Mouse (Mus musculus) neural tube, embryonic 14.5 days (tissue): ENCODE data around the gene Prkd3. TPM values are rescaled to one million over a fixed set of nuclear protein-coding genes. Genes with fewer than 3 reads are reported as not detected.
A peak's percentile ranks its signal among the peaks of the same experiment; 100 is the strongest.

ENCODE experiments used
- ATAC-seq: fragments of 200-750 bp; cut with Nextera tagmentation; 2 replicates; pipeline ENCODE4 v1.8.0; 2017; ENCODE audit warnings: low read depth, mild to moderate bottlenecking, moderate TSS enrichment, moderate library complexity
- H3K27ac ChIP-seq: fragments of 300-500 bp; sonication (generic); 2 replicates; pipeline ENCODE4 v1.5.1; 2014; ENCODE audit warnings: low read depth, mild to moderate bottlenecking, control low read depth, low read length, moderate library complexity, mixed read lengths
- H3K27me3 ChIP-seq: fragments of 300-500 bp; sonication (generic); 2 replicates; pipeline ENCODE4 v1.6.1; 2014; ENCODE audit warnings: low read length; ENCODE audit not compliant: control insufficient read depth, insufficient read depth
- H3K36me3 ChIP-seq: fragments of 300-500 bp; sonication (generic); 2 replicates; pipeline ENCODE4 v1.6.1; 2014; ENCODE audit warnings: low read length, mixed read lengths; ENCODE audit not compliant: control insufficient read depth, insufficient read depth
- H3K4me1 ChIP-seq: fragments of 300-500 bp; sonication (generic); 2 replicates; pipeline ENCODE4 v1.6.1; 2014; ENCODE audit warnings: low read length; ENCODE audit not compliant: control insufficient read depth, insufficient read depth
- H3K4me2 ChIP-seq: fragments of 300-500 bp; sonication (generic); 2 replicates; pipeline ENCODE4 v1.6.1; 2014; ENCODE audit warnings: mild to moderate bottlenecking, low read depth, low read length, control low read depth
- H3K4me3 ChIP-seq: fragments of 300-500 bp; sonication (generic); 2 replicates; pipeline ENCODE4 v1.5.1; 2014; ENCODE audit warnings: low read depth, low read length, control low read depth, mixed read lengths
- H3K9ac ChIP-seq: fragments of 300-500 bp; sonication (generic); replicated peaks from 2 replicates; pipeline ENCODE4 v1.6.1; 2014; ENCODE audit warnings: low read depth, mild to moderate bottlenecking, control low read depth, low read length, mixed read lengths
- H3K9me3 ChIP-seq: fragments of 300-500 bp; sonication (generic); 2 replicates; pipeline ENCODE4 v1.6.1; 2016; ENCODE audit warnings: low read length; ENCODE audit not compliant: control insufficient read depth
- WGBS: fragments of 180-500 bp; shearing (Covaris S2); extraction: QIAGEN DNeasy Blood & Tissue Kit; methylation state at CpG from one replicate; pipeline ENCODE4 v1.1.7; 2014; 5-methylcytosine and 5-hydroxymethylcytosine counted together
- polyA plus RNA-seq: library from polyadenylated mRNA; unstranded; fragments of >200 nt; fragmentation: Nextera tagmentation; extraction: Ambion mirVana; gene quantifications from 2 replicates; pipeline ENCODE4 v1.2.1, GENCODE M21; 2014

Prkd3 gene
- polyA plus RNA-seq, result 9.2 and 16.1 TPM in 2 replicates

DNA sequence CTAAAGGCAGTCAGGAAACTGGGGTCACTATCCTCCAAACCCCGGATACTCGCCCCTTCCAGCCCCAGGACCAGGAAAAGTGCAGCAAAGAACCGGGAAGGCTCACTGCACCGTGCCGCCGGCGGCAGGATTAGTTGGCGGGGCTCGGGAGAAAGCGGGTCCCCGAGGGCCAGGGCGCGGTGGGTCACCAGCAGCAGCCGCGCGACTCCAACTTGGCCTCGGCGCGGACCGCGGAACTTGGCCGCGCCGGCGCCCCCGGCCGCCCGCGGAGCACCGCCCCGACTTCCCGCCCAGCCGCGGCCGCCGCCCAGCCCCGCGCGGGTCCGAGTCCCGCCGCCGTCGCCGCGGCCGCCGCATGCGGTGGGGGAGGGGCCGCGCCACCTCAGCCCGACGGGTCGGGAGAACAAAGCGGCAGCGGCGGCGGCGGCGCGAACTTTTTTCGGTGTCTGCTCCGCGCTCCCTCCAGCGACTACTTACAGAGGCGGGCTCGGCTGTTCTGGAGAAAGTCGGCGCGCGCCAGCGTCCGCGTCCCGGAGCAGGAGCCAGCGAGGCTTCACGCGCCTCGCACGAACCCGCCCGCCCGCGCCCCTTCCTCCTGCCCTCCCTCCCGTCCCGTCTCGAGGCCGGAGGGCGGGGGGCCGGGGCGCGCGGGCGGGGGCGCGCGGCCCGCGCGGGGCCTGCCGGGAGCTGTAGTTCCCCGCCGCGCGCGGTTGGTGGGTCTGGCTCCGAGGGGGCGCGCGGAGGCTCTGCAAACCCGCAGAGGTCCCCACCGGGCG, at the start of gene Prkd3:
Prkd3 (minus strand) TSS at position 609 of the 776 bp plus-strand sequence.
- no peaks in the 10 kb centered on the region for H3K4me1 ChIP-seq
- H3K4me2 ChIP-seq, result peak within 1 kb of the TSS; percentile 75
- H3K9me3 ChIP-seq, result no peaks in the 10 kb centered on the region
- peak; percentile 93 for ATAC-seq
- peak within 1 kb of the TSS; percentile 68 for H3K9ac ChIP-seq
- WGBS, result under 1% methylated on average over 81 of the region's 113 CpGs
- peak within 1 kb of the TSS; percentile 82 for H3K4me3 ChIP-seq
- no peaks in the 10 kb centered on the region for H3K27me3 ChIP-seq
- H3K27ac ChIP-seq, result peak within 1 kb of the TSS; percentile 60
- no peaks in the 10 kb centered on the region for H3K36me3 ChIP-seq

- Histone ChIP-seq H3K4me2 (no peak overlapping the region), H3K27ac (no peak overlapping the region)
- WGBS, result 88% methylated on average over 14 of the region's 14 CpGs
Observed at GRCm38 (mm10) chr17:79069766-79070480, 49.3 kb upstream of the Prkd3 start.

DNA sequence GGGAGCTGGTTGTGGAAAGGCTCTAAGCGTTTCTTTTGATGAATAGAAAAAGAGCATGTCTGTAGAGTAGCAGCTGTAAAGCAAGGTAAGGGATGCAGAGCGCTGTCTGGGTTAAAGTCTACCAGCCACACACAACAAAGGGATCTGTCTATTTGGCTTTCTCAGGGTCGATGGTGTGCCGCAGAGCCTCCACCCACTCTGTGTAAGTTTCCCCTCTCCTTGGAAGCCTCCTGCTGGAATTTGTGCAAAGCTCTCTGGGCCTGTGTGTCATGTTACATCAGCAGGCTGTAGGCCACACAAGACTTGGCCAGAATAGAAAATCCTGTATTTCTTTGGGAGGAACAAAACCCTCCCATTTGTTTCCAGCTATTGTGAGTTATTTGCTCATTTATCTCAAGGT, 48.4 kb upstream of the Prkd3 start:
- Histone ChIP-seq H3K9ac (no peak overlapping the region), H3K4me1 (no peaks in the 10 kb centered on the region), H3K4me2 (no peak overlapping the region), H3K4me3 (no peak overlapping the region), H3K27ac (no peak overlapping the region), H3K9me3 (no peaks in the 10 kb centered on the region), H3K27me3 (no peaks in the 10 kb centered on the region), H3K36me3 (no peaks in the 10 kb centered on the region)
- ATAC-seq, result no peak
- WGBS, result 47% methylated on average over 4 of the region's 4 CpGs

More at GRCm38 (mm10) chr17:79069766-79070480, 49.3 kb upstream of the Prkd3 start:
- no peaks in the 10 kb centered on the region for H3K27me3 ChIP-seq
- H3K4me1 ChIP-seq, result no peaks in the 10 kb centered on the region
- H3K36me3 ChIP-seq, result no peaks in the 10 kb centered on the region
- H3K4me3 ChIP-seq, result no peak overlapping the region
- no peak for ATAC-seq
- H3K9me3 ChIP-seq, result no peaks in the 10 kb centered on the region
- H3K9ac ChIP-seq, result no peak overlapping the region

GRCm38 (mm10) chr17:79068581-79068980, 48.0 kb upstream of the Prkd3 start:
- H3K4me2 ChIP-seq, result no peak overlapping the region
- H3K27ac ChIP-seq, result no peak overlapping the region
- no peak overlapping the region for H3K4me3 ChIP-seq
- H3K36me3 ChIP-seq, result no peaks in the 10 kb centered on the region
- no peak for ATAC-seq
- H3K9me3 ChIP-seq, result no peaks in the 10 kb centered on the region
- H3K9ac ChIP-seq, result no peak overlapping the region
- H3K27me3 ChIP-seq, result no peaks in the 10 kb centered on the region
- 44% methylated on average over 7 of the region's 7 CpGs for WGBS
- H3K4me1 ChIP-seq, result no peaks in the 10 kb centered on the region

DNA sequence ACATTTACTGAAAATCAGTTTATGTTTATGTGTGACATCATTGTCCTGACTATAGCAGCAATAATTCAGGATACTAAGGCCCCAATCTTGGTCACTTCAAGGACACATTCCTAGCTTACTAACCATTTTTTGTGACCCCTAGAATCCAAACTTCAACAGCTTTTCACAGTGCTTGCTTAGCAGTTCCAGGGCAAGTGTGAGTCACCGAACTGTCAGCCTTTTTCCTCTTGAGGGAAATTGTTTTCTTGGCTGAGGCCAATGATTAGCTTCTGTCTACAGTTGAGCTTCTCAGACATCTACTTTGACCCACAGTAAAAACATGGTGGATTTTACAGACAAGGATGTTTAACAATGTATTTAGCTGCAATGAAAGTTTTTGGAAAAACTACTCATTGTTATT, 43.6 kb upstream of the Prkd3 start:
- Histone ChIP-seq H3K27me3 (no peaks in the 10 kb centered on the region), H3K4me2 (no peak overlapping the region), H3K9me3 (no peaks in the 10 kb centered on the region), H3K4me3 (no peak overlapping the region), H3K36me3 (no peaks in the 10 kb centered on the region), H3K4me1 (no peaks in the 10 kb centered on the region), H3K27ac (no peak overlapping the region), H3K9ac (no peak overlapping the region)
- WGBS, result 76% methylated on average over 1 of the region's 1 CpGs
- ATAC-seq, result no peak

DNA sequence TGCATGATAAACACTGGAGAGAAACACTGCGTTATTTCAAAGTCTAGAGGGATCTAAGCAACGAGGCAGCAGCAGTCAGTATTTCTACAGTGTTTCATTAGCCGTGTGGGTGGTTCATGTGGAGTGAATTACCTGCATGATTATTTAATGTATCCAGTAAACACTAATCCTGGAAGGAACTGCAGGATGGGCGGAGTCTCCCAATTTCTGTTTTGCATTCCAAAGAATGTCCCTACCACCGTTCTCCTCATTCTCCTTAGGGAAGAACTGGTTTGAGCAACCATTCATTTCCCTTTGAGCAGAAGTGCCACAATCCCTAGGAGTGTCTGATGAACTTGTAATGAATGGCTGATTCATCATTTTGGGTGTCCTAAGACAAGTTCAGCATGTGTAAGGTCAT, 39.6 kb upstream of the Prkd3 start:
- no peak for ATAC-seq
- Histone ChIP-seq H3K27ac (no peak overlapping the region), H3K9ac (no peak overlapping the region), H3K4me3 (no peak overlapping the region), H3K27me3 (no peaks in the 10 kb centered on the region), H3K36me3 (no peaks in the 10 kb centered on the region), H3K9me3 (no peaks in the 10 kb centered on the region), H3K4me1 (no peaks in the 10 kb centered on the region), H3K4me2 (no peak overlapping the region)
- 73% methylated on average over 5 of the region's 5 CpGs for WGBS

GRCm38 (mm10) chr17:79058271-79058670, 37.7 kb upstream of the Prkd3 start:
- Histone ChIP-seq H3K36me3 (no peaks in the 10 kb centered on the region), H3K4me1 (no peaks in the 10 kb centered on the region), H3K27ac (no peak overlapping the region), H3K4me3 (no peak overlapping the region), H3K9me3 (no peaks in the 10 kb centered on the region), H3K27me3 (no peaks in the 10 kb centered on the region), H3K4me2 (no peak overlapping the region), H3K9ac (no peak overlapping the region)
- ATAC-seq, result no peak
- 79% methylated on average over 6 of the region's 6 CpGs for WGBS

- peak; percentile 95 for ATAC-seq
- WGBS, result under 1% methylated on average over 45 of the region's 45 CpGs
Observed at GRCm38 (mm10) chr17:79052088-79052812, 31.6 kb upstream of the Prkd3 start.

More at GRCm38 (mm10) chr17:79052088-79052812, 31.6 kb upstream of the Prkd3 start:
- Histone ChIP-seq H3K4me2 (peak overlapping the region; percentile 86), H3K4me1 (no peaks in the 10 kb centered on the region), H3K9ac (peak overlapping the region; percentile 60), H3K27me3 (0 out of 2 replicates have a peak, but pooled peaks cover 5% of the 10 kb centered on the region), H3K9me3 (no peaks in the 10 kb centered on the region), H3K36me3 (no peaks in the 10 kb centered on the region), H3K27ac (peak overlapping the region; percentile 60), H3K4me3 (peak overlapping the region; percentile 55)
